Mouse (Mus musculus): ENCODE data around the gene Slc7a14. TPM values are rescaled to one million over a fixed set of nuclear protein-coding genes. Genes with fewer than 3 reads are reported as not detected.

Gene Slc7a14
- 0.23 and 0.40 TPM in 2 replicates for polyA plus RNA-seq (2014; fragmentation: Nextera tagmentation; extraction: Ambion mirVana)

DNA sequence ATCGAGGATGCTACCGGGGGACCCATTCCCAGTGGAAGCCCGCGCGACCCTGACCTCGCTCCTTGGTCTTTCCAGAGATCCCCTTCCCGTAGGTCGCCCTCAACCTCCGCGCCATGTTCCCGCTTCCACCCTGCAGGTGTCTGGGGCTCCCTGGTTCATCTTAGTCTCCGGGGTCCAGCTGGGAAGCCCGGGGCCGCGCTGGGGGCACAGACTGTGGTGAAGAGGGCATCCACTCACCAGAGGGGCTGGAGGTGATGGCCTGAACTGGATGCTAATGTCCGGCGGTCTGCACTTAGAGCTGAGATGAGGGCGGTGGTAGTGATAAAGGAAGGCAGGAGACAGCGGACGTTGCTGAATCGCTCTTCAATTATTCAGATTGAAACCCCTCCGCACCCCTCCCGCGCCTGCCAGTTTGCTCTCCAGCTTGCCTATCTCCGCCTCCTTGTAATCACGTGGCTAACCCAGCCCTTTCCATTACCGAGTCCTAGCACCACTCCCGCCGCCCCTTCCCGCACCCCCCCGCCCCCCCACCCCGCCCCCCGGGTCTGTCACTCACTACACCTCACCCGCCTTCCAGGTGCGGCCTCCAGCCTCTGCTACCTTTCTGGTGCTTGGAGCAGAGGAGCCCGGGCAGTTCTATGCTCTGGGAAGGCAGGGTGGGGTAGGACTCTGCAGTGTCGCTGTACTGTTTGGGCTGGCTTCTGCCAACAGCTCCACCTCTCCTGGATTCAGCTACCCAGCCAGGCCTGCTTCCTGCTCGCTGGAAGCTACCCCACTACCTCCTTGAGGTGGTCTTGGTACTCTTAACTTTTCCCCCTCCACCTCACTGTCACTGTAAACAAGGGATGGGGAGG is at the start of gene Slc7a14:
TSS of gene Slc7a14 (minus strand) at position 445 of the 854 bp plus-strand sequence.
- H3K4me1 ChIP-seq (replicated peaks; ENCODE audit: control insufficient read depth, insufficient read depth, low read length): peaks cover 3% of the 10 kb centered on the region; the same call in 1 of the 2 replicates
- H3K4me3 ChIP-seq (ENCODE audit: low read depth, low read length): peak within 1 kb of the TSS; percentile 43
- H3K27ac ChIP-seq (ENCODE audit: low read depth, low read length): no peak within 1 kb of the TSS
- DNase-seq (ENCODE audit: low spot score) (peak; percentile 57), ATAC-seq (replicated peaks; ENCODE audit: low FRiP score) (peak; percentile 87)
- peaks cover 16% of the 10 kb centered on the region for H3K27me3 ChIP-seq (ENCODE audit: control insufficient read depth, insufficient read depth, low read length)
- under 1% methylated on average over 34 of the region's 38 CpGs for WGBS
- peak within 1 kb of the TSS; percentile 87 for H3K4me2 ChIP-seq (ENCODE audit: low read depth, low read length, severe bottlenecking)
- no peaks in the 10 kb centered on the region for H3K36me3 ChIP-seq (ENCODE audit: control insufficient read depth, insufficient read depth, low read length)
- H3K9me3 ChIP-seq (ENCODE audit: control insufficient read depth, low read length): no peaks in the 10 kb centered on the region
- peak within 1 kb of the TSS; percentile 55 for H3K9ac ChIP-seq (ENCODE audit: low read length)

DNA sequence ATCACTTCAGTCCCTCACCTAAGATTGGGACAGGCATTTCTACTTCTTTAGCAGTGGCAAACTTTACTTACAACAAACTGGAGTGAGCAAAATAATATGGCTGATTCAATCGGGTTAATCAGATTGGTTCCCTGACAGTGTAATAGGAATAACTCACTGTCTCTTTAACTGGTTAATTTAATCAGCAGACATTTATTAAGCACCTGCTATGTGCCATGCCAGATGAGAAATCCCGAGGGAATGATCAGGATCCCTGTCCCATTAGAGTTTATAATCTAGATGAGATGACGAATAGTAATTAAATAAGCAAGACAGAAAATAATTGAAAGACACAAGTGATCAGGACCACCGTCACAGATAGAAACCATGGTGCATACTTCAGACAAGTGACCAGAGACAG is 36.4 kb upstream of the Slc7a14 start:
- ATAC-seq (replicated peaks; ENCODE audit: low FRiP score) (no peak), DNase-seq (ENCODE audit: low spot score) (no peak)
- H3K9me3 ChIP-seq (ENCODE audit: control insufficient read depth, low read length): no peaks in the 10 kb centered on the region
- H3K4me3 ChIP-seq (ENCODE audit: low read depth, low read length): no peak overlapping the region
- H3K9ac ChIP-seq (ENCODE audit: low read length): no peak overlapping the region
- no peaks in the 10 kb centered on the region for H3K36me3 ChIP-seq (ENCODE audit: control insufficient read depth, insufficient read depth, low read length)
- H3K27ac ChIP-seq (ENCODE audit: low read depth, low read length): no peak overlapping the region
- H3K4me1 ChIP-seq (replicated peaks; ENCODE audit: control insufficient read depth, insufficient read depth, low read length): no peaks in the 10 kb centered on the region
- H3K27me3 ChIP-seq (ENCODE audit: control insufficient read depth, insufficient read depth, low read length): no peaks in the 10 kb centered on the region
- H3K4me2 ChIP-seq (ENCODE audit: low read depth, low read length, severe bottlenecking): no peak overlapping the region
- 79% methylated on average over 4 of the region's 4 CpGs for WGBS

DNA sequence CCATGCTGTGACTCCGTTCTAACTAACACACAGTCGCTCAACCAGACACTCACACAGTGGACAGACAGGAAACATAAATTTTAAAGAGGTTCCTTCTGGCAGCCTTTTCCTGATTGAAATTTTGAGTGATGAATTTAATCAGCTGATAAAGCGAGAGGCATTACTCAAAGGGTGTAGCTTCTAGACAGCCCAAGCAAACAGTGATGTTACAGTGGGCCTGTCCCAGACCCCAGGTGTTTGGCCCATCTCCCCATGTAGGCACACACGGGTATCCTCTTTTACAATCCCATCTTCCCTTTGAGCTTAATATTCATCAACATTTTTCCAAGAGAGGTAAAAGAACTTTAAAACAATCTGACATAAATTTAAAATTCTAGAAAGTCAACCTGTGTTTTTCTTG is 35.6 kb upstream of the Slc7a14 start:
- WGBS: 88% methylated on average over 4 of the region's 4 CpGs
- no peak for DNase-seq (ENCODE audit: low spot score)
- Histone ChIP-seq H3K4me2 (ENCODE audit: low read depth, low read length, severe bottlenecking) (no peak overlapping the region), H3K9me3 (ENCODE audit: control insufficient read depth, low read length) (no peaks in the 10 kb centered on the region), H3K4me3 (ENCODE audit: low read depth, low read length) (no peak overlapping the region), H3K27me3 (ENCODE audit: control insufficient read depth, insufficient read depth, low read length) (no peaks in the 10 kb centered on the region), H3K4me1 (replicated peaks; ENCODE audit: control insufficient read depth, insufficient read depth, low read length) (no peaks in the 10 kb centered on the region), H3K36me3 (ENCODE audit: control insufficient read depth, insufficient read depth, low read length) (no peaks in the 10 kb centered on the region), H3K9ac (ENCODE audit: low read length) (no peak overlapping the region), H3K27ac (ENCODE audit: low read depth, low read length) (no peak overlapping the region)
- ATAC-seq (replicated peaks; ENCODE audit: low FRiP score): no peak

DNA sequence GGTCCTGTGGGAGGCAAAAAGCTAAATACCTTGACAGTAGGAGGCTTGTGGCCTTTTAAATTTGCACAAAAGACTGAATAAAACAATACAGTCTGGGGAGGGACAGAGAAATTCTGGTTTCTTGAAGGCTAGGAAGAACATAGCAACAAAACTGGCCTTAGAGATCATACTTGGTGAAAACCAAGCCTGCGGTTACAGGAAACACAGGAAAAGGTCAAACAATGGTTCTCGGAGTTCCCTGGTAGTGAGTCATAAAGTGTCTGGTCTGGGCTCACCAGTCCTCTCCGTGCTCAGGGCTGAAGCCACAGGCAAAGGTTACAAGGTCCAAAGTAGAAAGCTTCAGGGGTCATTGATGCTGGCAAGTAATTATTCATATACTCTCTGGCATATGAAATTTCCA is 29.1 kb upstream of the Slc7a14 start:
- Histone ChIP-seq H3K27ac (ENCODE audit: low read depth, low read length) (no peak overlapping the region), H3K9me3 (ENCODE audit: control insufficient read depth, low read length) (no peaks in the 10 kb centered on the region), H3K9ac (ENCODE audit: low read length) (no peak overlapping the region), H3K4me2 (ENCODE audit: low read depth, low read length, severe bottlenecking) (no peak overlapping the region), H3K36me3 (ENCODE audit: control insufficient read depth, insufficient read depth, low read length) (no peaks in the 10 kb centered on the region), H3K4me1 (replicated peaks; ENCODE audit: control insufficient read depth, insufficient read depth, low read length) (no peaks in the 10 kb centered on the region), H3K27me3 (ENCODE audit: control insufficient read depth, insufficient read depth, low read length) (no peaks in the 10 kb centered on the region), H3K4me3 (ENCODE audit: low read depth, low read length) (no peak overlapping the region)
- DNase-seq (ENCODE audit: low spot score) (no peak), ATAC-seq (replicated peaks; ENCODE audit: low FRiP score) (no peak)
- WGBS: 79% methylated on average over 3 of the region's 3 CpGs

DNA sequence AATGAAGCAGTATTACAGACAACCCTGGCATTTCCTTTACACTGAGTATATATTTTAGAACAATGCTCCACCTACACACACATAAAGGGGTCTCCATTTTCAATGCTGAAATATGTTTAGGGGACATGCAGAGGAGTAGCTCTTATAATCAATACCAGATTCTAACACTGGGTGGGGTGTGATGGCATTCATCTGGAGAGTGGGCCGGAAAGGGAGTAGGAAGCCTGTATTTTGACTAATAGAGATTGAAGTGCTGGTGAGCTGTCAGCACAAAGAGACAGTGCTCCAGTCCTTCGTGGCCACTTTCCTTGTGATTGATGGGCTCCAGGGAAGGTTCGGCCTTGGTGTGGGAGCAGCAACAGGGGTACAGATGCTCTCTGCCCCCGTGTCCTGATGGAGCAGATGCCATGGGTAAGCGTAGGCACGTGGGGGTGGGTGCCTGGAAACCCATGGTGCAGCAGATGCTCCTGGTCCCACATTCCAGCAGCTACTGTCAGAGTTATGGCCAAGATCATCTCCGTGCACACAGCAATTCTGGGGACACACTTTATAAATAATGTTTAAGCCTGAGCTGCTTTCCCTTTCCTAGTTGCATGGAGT is 18.2 kb upstream of the Slc7a14 start:
- no peak overlapping the region for H3K4me2 ChIP-seq (ENCODE audit: low read depth, low read length, severe bottlenecking)
- no peak overlapping the region for H3K9ac ChIP-seq (ENCODE audit: low read length)
- no peaks in the 10 kb centered on the region for H3K36me3 ChIP-seq (ENCODE audit: control insufficient read depth, insufficient read depth, low read length)
- no peak overlapping the region for H3K27ac ChIP-seq (ENCODE audit: low read depth, low read length)
- DNase-seq (ENCODE audit: low spot score): no peak
- H3K4me1 ChIP-seq (replicated peaks; ENCODE audit: control insufficient read depth, insufficient read depth, low read length): no peaks in the 10 kb centered on the region
- H3K9me3 ChIP-seq (ENCODE audit: control insufficient read depth, low read length): no peaks in the 10 kb centered on the region
- H3K27me3 ChIP-seq (ENCODE audit: control insufficient read depth, insufficient read depth, low read length): no peaks in the 10 kb centered on the region
- WGBS: 85% methylated on average over 7 of the region's 7 CpGs
- ATAC-seq (replicated peaks; ENCODE audit: low FRiP score): no peak
- no peak overlapping the region for H3K4me3 ChIP-seq (ENCODE audit: low read depth, low read length)

DNA sequence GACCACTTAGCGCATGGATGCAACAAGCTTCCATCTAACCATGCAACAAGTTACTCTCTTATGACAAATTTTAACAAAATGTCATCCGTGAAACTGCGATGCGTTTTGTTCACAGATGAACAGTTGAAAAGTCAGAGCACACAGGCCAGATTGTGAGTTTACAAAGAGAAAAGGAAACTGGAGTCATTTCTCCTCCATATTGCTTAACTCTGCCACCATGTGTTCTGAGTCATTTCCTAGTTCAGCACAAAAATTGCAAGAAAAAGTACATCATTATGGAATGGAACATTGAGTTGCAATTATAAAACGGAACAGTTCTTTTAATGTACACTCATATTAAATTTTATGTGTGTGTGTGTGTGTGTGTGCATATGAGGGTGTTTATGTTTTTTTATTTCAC is 17.6 kb upstream of the Slc7a14 start:
- H3K4me1 ChIP-seq (replicated peaks; ENCODE audit: control insufficient read depth, insufficient read depth, low read length): no peaks in the 10 kb centered on the region
- no peaks in the 10 kb centered on the region for H3K9me3 ChIP-seq (ENCODE audit: control insufficient read depth, low read length)
- H3K4me2 ChIP-seq (ENCODE audit: low read depth, low read length, severe bottlenecking): no peak overlapping the region
- no peak overlapping the region for H3K27ac ChIP-seq (ENCODE audit: low read depth, low read length)
- H3K27me3 ChIP-seq (ENCODE audit: control insufficient read depth, insufficient read depth, low read length): no peaks in the 10 kb centered on the region
- WGBS: 93% methylated on average over 5 of the region's 5 CpGs
- H3K4me3 ChIP-seq (ENCODE audit: low read depth, low read length): no peak overlapping the region
- no peak for DNase-seq (ENCODE audit: low spot score)
- no peaks in the 10 kb centered on the region for H3K36me3 ChIP-seq (ENCODE audit: control insufficient read depth, insufficient read depth, low read length)
- no peak for ATAC-seq (replicated peaks; ENCODE audit: low FRiP score)
- H3K9ac ChIP-seq (ENCODE audit: low read length): no peak overlapping the region

DNA sequence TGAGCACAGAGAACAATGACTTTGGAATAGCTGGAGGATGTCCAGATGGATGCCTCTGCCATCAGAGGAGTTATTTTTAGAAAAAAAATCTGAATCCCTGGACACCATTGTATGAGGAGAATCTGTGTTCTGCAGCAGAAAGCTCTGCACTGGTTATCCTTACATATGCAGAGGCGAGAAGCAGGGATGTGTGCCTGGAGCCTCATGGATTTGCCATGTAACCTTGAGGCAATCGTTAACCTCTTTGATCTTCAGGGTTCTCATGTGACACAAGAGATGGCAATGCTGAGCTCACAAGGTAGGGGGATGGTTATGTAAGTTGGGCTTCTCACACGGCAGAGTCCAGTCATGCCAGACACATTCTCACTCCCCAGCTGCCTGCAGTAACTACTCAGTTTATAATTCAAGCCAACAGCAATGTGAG is 14.1 kb upstream of the Slc7a14 start:
- Histone ChIP-seq H3K27me3 (ENCODE audit: control insufficient read depth, insufficient read depth, low read length) (no peaks in the 10 kb centered on the region), H3K9me3 (ENCODE audit: control insufficient read depth, low read length) (no peaks in the 10 kb centered on the region), H3K4me1 (replicated peaks; ENCODE audit: control insufficient read depth, insufficient read depth, low read length) (no peaks in the 10 kb centered on the region), H3K9ac (ENCODE audit: low read length) (no peak overlapping the region), H3K27ac (ENCODE audit: low read depth, low read length) (no peak overlapping the region), H3K4me3 (ENCODE audit: low read depth, low read length) (no peak overlapping the region), H3K4me2 (ENCODE audit: low read depth, low read length, severe bottlenecking) (no peak overlapping the region), H3K36me3 (ENCODE audit: control insufficient read depth, insufficient read depth, low read length) (no peaks in the 10 kb centered on the region)
- WGBS: 76% methylated on average over 3 of the region's 3 CpGs
- DNase-seq (ENCODE audit: low spot score) (no peak), ATAC-seq (replicated peaks; ENCODE audit: low FRiP score) (no peak)

DNA sequence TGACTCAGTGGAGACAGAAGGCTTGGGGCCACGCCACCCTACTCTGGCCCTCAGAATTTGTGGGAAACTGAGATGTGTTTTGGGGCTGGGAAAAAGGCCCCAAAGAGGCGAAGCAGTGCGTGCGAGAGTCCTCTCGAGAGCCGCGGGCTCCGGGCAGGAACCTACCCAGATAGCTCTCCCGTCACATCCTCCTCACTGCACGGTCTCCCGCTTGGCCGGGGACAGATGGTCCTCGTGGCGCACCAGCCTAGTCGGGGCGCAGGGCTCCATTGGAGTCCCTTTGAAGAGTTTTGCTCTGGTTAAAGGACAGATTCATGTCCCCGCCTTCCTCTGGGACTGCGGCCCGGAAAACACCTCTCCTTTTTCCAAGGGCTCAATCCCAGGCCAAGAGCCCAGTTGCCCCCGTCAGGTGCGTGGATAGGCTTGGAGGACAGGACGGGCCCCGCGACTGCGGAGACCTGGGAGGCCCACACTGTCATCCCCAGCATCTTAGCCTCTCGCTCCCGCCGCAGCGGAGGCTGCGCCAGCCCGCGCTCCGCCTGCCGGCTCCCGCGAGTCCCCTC is 726 bp downstream of the Slc7a14 start:
- Histone ChIP-seq H3K36me3 (ENCODE audit: control insufficient read depth, insufficient read depth, low read length) (no peaks in the 10 kb centered on the region), H3K4me3 (ENCODE audit: low read depth, low read length) (peak overlapping the region; percentile 43), H3K27me3 (ENCODE audit: control insufficient read depth, insufficient read depth, low read length) (peaks cover 16% of the 10 kb centered on the region), H3K9me3 (ENCODE audit: control insufficient read depth, low read length) (no peaks in the 10 kb centered on the region), H3K4me1 (replicated peaks; ENCODE audit: control insufficient read depth, insufficient read depth, low read length) (peaks cover 3% of the 10 kb centered on the region; the same call in 1 of the 2 replicates), H3K9ac (ENCODE audit: low read length) (peak overlapping the region; percentile 55), H3K27ac (ENCODE audit: low read depth, low read length) (no peak overlapping the region), H3K4me2 (ENCODE audit: low read depth, low read length, severe bottlenecking) (peak overlapping the region; percentile 87)
- WGBS: under 1% methylated on average over 36 of the region's 36 CpGs
- peak; percentile 61 for DNase-seq (ENCODE audit: low spot score)
- ATAC-seq (replicated peaks; ENCODE audit: low FRiP score): peak; percentile 64
